Mouse (Mus musculus) hindbrain, embryonic 11.5 days (tissue): ENCODE measurements around the gene Plpp4. TPM values are rescaled to one million over a fixed set of nuclear protein-coding genes. Genes with fewer than 3 reads are reported as not detected.

Experiments
- ATAC-seq: fragments of 200-750 bp; cut with Nextera tagmentation; 2 replicates; pipeline ENCODE4 v1.8.0; 2017; ENCODE audit warnings: mild to moderate bottlenecking, moderate TSS enrichment, moderate library complexity; ENCODE audit not compliant: low FRiP score
- DNase-seq: peaks from one replicate; pipeline ENCODE4 v3.0.0-alpha.2; 2015; ENCODE audit warnings: low spot score
- H3K27ac ChIP-seq: fragments of 300-500 bp; sonication (generic); 2 replicates; pipeline ENCODE4 v1.5.1; 2014; ENCODE audit warnings: mild to moderate bottlenecking, low read depth, low read length
- H3K27me3 ChIP-seq: fragments of 300-500 bp; sonication (generic); 2 replicates; pipeline ENCODE4 v1.6.1; 2014; ENCODE audit warnings: mild to moderate bottlenecking, low read length, moderate library complexity, mixed read lengths; ENCODE audit not compliant: control insufficient read depth, insufficient read depth
- H3K36me3 ChIP-seq: fragments of 300-500 bp; sonication (generic); 2 replicates; pipeline ENCODE4 v1.6.1; 2014; ENCODE audit warnings: mild to moderate bottlenecking, low read length, moderate library complexity, mixed read lengths; ENCODE audit not compliant: control insufficient read depth, insufficient read depth
- H3K4me1 ChIP-seq: fragments of 300-500 bp; sonication (generic); replicated peaks from 2 replicates; pipeline ENCODE4 v1.6.1; 2014; ENCODE audit warnings: low read length, mixed read lengths; ENCODE audit not compliant: control insufficient read depth, insufficient read depth
- H3K4me2 ChIP-seq: fragments of 300-500 bp; sonication (generic); replicated peaks from 2 replicates; pipeline ENCODE4 v1.6.1; 2014; ENCODE audit warnings: mild to moderate bottlenecking, low read depth, low read length
- H3K4me3 ChIP-seq: fragments of 300-500 bp; sonication (generic); 2 replicates; pipeline ENCODE4 v1.5.1; 2014; ENCODE audit warnings: low read depth, low read length
- H3K9ac ChIP-seq: fragments of 300-500 bp; sonication (generic); 2 replicates; pipeline ENCODE4 v1.6.1; 2014; ENCODE audit warnings: low read depth, low read length
- H3K9me3 ChIP-seq: fragments of 300-500 bp; sonication (generic); 2 replicates; pipeline ENCODE4 v1.6.1; 2016; ENCODE audit warnings: low read length; ENCODE audit not compliant: control insufficient read depth
- WGBS: fragments of 180-500 bp; shearing (Covaris S2); extraction: QIAGEN DNeasy Blood & Tissue Kit; methylation state at CpG from one replicate; pipeline ENCODE4 v1.1.7; 2014; 5-methylcytosine and 5-hydroxymethylcytosine counted together
- polyA plus RNA-seq: library from polyadenylated mRNA; unstranded; fragments of >200 nt; fragmentation: Nextera tagmentation; extraction: Ambion mirVana; gene quantifications from 2 replicates; pipeline ENCODE4 v1.2.1, GENCODE M21; 2014

Plpp4 gene
- 1.5 and 2.6 TPM in 2 replicates for polyA plus RNA-seq

DNA sequence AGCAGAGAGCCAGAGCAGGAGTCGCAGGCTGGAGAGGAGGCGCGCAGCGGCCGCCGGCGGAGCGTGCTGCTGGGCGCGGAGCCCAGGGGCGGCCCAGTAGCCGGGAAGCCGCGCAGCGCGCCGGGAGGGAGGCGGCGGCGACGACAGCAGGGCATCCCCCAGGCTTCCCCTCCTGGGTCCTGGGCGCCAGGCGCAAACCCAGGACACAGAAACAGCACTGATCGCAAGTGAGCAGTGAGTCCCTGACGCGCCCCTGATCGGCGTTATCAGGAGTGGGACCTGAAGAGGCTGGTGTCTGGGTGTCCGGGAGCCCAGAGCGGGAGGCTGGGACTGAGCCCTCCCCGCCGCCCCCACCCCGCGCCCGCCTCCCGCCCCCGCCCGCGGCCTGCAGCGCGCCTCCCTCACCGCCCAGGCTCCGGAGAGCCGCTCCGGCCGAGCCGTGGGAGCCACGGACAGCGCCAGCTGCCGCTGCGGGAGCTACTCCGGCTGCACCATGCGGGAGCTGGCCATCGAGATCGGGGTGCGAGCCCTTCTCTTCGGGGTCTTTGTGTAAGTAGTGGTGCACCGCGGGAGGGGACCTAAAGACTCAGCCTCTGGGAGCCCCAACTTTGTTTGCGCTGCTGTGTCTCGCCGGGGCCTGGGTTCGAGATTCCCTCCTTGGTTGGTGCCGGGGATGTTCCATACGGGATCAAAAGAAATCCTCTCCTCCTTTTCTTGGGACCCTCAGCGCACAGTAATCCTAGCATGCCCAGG is at the start of gene Plpp4:
Gene Plpp4, plus strand, starts transcription at position 411 of the 753 bp plus-strand sequence.
- Histone ChIP-seq H3K27me3 (peaks cover 16% of the 10 kb centered on the region), H3K36me3 (no peaks in the 10 kb centered on the region), H3K9ac (peak within 1 kb of the TSS; percentile 49), H3K27ac (no peak within 1 kb of the TSS), H3K4me3 (peak within 1 kb of the TSS; percentile 51), H3K9me3 (no peaks in the 10 kb centered on the region), H3K4me1 (0 out of 2 replicates have a peak, but pooled peaks cover 2% of the 10 kb centered on the region), H3K4me2 (peak within 1 kb of the TSS; percentile 96)
- peak; percentile 78 for ATAC-seq
- peak; percentile 62 for DNase-seq
- WGBS: under 1% methylated on average over 54 of the region's 66 CpGs

DNA sequence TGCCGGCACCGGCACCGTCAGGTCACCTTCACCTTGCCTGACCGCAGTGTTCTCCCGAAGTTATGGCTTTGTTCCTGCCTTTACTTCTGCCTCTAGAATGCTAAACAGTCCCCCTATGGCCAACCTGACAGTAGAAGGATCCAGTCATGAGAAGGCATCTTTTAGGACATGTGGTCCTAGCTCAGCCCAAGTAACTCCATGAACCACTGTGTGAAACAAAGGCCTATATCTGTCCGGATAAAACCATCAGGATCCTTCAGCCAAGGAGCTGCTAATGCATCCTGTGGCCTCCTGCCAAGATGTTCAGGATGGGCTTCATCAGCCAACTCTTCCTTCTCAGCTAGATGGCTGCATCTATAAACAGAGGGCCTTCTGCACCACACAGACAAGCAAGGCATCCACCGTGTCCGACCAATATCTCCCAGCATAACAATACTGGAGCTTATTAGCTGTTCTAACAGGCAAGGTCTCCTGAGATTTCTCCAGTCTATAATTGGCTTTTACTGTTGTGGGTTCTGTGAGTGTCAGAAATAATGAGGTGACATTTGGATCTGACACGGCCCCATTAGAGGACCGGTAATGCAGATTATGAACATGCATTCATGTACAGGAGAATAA is 40.8 kb upstream of the Plpp4 start:
- no peaks in the 10 kb centered on the region for H3K9me3 ChIP-seq
- H3K4me2 ChIP-seq: no peak overlapping the region
- no peaks in the 10 kb centered on the region for H3K4me1 ChIP-seq
- H3K36me3 ChIP-seq: no peaks in the 10 kb centered on the region
- H3K9ac ChIP-seq: no peak overlapping the region
- peak; percentile 5 for DNase-seq
- 87% methylated on average over 10 of the region's 10 CpGs for WGBS
- H3K4me3 ChIP-seq: no peak overlapping the region
- no peak for ATAC-seq
- no peaks in the 10 kb centered on the region for H3K27me3 ChIP-seq
- H3K27ac ChIP-seq: no peak overlapping the region

DNA sequence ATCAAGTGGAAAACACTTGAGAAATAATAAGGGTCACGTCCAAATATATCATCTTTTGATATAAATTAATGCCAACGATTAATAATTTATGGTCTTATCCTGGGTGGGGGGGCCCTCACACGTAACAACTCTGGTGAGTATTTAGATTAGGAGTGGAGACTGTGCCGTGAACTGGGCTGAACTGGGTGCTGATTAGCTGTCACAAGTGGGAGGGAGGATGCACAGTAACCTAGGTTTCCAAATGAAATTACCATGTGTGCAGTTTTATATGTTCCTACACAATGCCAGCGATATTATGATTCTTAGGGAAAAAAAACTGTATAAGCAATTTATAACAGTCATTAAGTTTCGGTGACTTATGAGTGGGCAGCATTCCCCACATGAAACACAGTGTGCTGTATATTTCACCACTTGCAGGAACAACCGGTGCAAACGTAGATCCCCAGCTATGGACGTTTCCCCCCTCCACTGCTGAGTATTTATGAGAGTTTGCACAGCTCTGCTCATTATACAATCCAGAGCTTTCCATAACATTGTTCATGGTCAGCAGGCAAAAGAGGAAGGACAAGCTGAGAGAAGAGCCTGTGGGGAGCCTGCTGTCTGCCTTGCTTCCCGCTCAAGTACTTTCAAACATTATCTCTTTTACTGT is 40.2 kb upstream of the Plpp4 start:
- Histone ChIP-seq H3K4me3 (no peak overlapping the region), H3K4me1 (no peaks in the 10 kb centered on the region), H3K27ac (no peak overlapping the region), H3K27me3 (no peaks in the 10 kb centered on the region), H3K36me3 (no peaks in the 10 kb centered on the region), H3K9me3 (no peaks in the 10 kb centered on the region), H3K4me2 (no peak overlapping the region), H3K9ac (no peak overlapping the region)
- ATAC-seq (no peak), DNase-seq (no peak)
- WGBS: 80% methylated on average over 10 of the region's 10 CpGs

DNA sequence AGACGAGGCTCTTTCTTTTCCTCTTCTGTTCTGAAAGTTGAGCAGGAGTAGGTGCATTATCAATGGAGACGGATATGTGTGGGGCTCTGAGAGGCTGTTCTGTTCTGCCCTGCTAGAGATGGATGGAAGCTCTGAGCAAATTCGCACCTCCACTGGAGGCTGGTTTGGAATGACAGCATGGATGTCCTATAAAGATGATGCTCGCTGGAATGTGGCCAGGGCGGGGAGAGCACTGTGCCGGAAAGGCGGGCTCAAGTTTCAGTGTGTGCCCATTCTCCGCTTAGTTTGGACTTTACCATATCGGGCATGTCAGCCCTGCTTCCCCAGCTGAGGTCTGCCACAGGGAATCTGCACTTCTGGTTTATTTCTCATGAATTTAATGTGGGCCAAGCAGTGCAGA is 35.9 kb upstream of the Plpp4 start:
- no peaks in the 10 kb centered on the region for H3K4me1 ChIP-seq
- no peaks in the 10 kb centered on the region for H3K9me3 ChIP-seq
- H3K4me3 ChIP-seq: no peak overlapping the region
- H3K27me3 ChIP-seq: no peaks in the 10 kb centered on the region
- no peaks in the 10 kb centered on the region for H3K36me3 ChIP-seq
- ATAC-seq: no peak
- H3K9ac ChIP-seq: no peak overlapping the region
- WGBS: 80% methylated on average over 9 of the region's 9 CpGs
- no peak overlapping the region for H3K27ac ChIP-seq
- H3K4me2 ChIP-seq: no peak overlapping the region
- DNase-seq: no peak

DNA sequence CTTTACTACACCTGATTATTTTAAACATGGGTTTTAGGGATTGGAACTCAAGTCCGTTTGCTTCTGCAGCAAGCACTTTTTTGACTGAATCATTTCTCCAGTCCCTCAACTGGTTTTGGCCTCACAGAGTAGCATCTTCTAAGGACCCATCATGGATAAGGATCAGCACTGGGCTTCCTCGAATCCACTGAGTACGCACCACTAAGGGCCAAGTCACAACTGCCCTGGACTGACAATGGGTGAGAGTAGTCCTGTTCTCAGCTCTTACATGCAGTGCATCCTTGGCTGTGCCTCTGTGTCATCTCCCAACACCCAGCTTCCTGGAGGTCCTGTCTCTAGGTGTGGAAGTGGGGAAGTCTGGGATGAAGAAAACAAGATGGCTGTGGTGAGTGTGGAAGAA is 35.2 kb upstream of the Plpp4 start:
- no peak overlapping the region for H3K27ac ChIP-seq
- H3K4me3 ChIP-seq: no peak overlapping the region
- H3K4me2 ChIP-seq: no peak overlapping the region
- H3K9me3 ChIP-seq: no peaks in the 10 kb centered on the region
- no peaks in the 10 kb centered on the region for H3K27me3 ChIP-seq
- no peaks in the 10 kb centered on the region for H3K36me3 ChIP-seq
- H3K9ac ChIP-seq: no peak overlapping the region
- 87% methylated on average over 3 of the region's 3 CpGs for WGBS
- DNase-seq (no peak), ATAC-seq (no peak)
- H3K4me1 ChIP-seq: no peaks in the 10 kb centered on the region

DNA sequence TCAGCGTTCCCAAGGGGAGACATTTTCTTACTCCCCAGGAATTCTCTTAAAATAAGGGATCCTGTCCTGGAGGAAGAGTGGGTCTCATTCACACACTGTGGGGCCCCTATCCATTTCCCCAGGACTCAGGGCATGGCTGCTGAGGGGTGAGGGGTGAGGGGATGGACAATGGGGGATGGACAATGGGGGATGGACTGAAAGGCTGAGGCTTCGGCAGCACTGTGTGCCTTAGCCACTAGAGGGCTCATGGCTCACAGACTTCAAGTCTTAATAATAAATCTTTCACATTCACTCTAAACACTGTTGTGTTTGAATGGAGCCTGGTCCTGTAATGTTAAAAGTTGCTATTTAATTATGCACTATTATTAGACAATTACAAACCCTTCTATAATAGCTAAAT is 21.4 kb upstream of the Plpp4 start:
- H3K36me3 ChIP-seq: no peaks in the 10 kb centered on the region
- no peak overlapping the region for H3K27ac ChIP-seq
- no peaks in the 10 kb centered on the region for H3K4me1 ChIP-seq
- ATAC-seq: no peak
- no peaks in the 10 kb centered on the region for H3K27me3 ChIP-seq
- 58% methylated on average over 2 of the region's 2 CpGs for WGBS
- H3K4me2 ChIP-seq: no peak overlapping the region
- no peak overlapping the region for H3K9ac ChIP-seq
- H3K9me3 ChIP-seq: no peaks in the 10 kb centered on the region
- DNase-seq: peak; percentile 70
- no peak overlapping the region for H3K4me3 ChIP-seq

DNA sequence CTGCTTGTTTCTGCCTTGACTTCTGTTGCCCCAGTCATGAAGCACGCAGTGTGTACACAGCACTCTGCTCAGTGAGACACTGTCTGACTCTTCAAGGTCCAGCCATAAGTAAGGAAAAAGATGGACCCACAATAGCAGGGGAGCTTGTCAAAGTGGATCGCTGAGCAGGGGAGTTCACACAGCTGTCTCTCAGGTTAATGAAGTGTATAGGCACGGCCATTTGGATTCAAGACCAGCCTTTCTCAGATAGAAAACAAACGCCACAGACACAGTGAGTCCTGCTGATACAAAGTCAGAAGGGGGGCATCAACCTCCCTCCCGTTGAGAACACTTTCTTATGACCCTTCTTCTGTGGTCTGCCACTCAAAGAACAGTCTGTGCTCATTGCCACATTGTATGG is 20.8 kb upstream of the Plpp4 start:
- Histone ChIP-seq H3K9me3 (no peaks in the 10 kb centered on the region), H3K4me1 (no peaks in the 10 kb centered on the region), H3K9ac (no peak overlapping the region), H3K4me2 (no peak overlapping the region), H3K36me3 (no peaks in the 10 kb centered on the region), H3K4me3 (no peak overlapping the region), H3K27me3 (no peaks in the 10 kb centered on the region), H3K27ac (no peak overlapping the region)
- ATAC-seq: no peak
- WGBS: 46% methylated on average over 5 of the region's 5 CpGs
- peak; percentile 13 for DNase-seq

DNA sequence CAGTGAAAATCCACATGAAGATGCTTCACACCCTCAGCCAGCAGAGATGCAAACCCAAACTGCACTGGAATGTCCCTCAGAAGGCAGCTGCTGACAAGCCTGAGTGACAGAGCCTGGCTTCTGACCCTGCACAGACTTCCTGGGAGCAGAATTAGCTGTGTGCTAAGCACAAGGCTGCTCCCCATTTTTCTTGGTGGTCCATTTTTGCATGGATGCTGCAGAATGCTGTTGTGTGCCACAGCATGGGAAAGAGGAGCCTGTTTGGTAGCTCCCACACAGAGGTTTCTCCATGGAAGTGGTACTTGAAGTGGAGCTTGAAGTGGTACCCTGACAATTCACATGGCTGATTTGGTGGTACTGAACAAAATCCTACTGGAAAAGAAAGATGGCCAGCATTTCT is 5.8 kb upstream of the Plpp4 start:
- H3K27me3 ChIP-seq: peaks cover 5% of the 10 kb centered on the region
- H3K9me3 ChIP-seq: no peaks in the 10 kb centered on the region
- no peak overlapping the region for H3K4me2 ChIP-seq
- H3K4me1 ChIP-seq: no peaks in the 10 kb centered on the region
- no peak overlapping the region for H3K4me3 ChIP-seq
- H3K9ac ChIP-seq: no peak overlapping the region
- no peak for ATAC-seq
- no peak overlapping the region for H3K27ac ChIP-seq
- H3K36me3 ChIP-seq: no peaks in the 10 kb centered on the region
- DNase-seq: no peak
